Mouse (Mus musculus) embryonic facial prominence, embryonic 11.5 days (tissue): ENCODE results near the gene Fam166b. TPM values are rescaled to one million over a fixed set of nuclear protein-coding genes. Genes with fewer than 3 reads are reported as not detected.

Experiments
- ATAC-seq: fragments of 200-750 bp; cut with Nextera tagmentation; replicated peaks from 2 replicates; pipeline ENCODE4 v1.8.0; 2017; ENCODE audit warnings: low read depth; ENCODE audit not compliant: insufficient number of reproducible peaks, low FRiP score, low TSS enrichment
- DNase-seq: peaks from one replicate; pipeline ENCODE4 v3.0.0-alpha.2; 2015; ENCODE audit warnings: low spot score
- H3K27ac ChIP-seq: fragments of 300-500 bp; sonication (generic); replicated peaks from 2 replicates; pipeline ENCODE4 v1.5.1; 2014; ENCODE audit warnings: mild to moderate bottlenecking, low read depth, low read length, control low read depth
- H3K27me3 ChIP-seq: fragments of 300-500 bp; sonication (generic); 2 replicates; pipeline ENCODE4 v1.6.1; 2014; ENCODE audit warnings: mild to moderate bottlenecking, low read length, moderate library complexity, mixed read lengths; ENCODE audit not compliant: control insufficient read depth, insufficient read depth
- H3K36me3 ChIP-seq: fragments of 300-500 bp; sonication (generic); replicated peaks from 2 replicates; pipeline ENCODE4 v1.6.1; 2014; ENCODE audit warnings: low read depth, mild to moderate bottlenecking, low read length, moderate library complexity, mixed read lengths; ENCODE audit not compliant: control insufficient read depth, insufficient read depth
- H3K4me1 ChIP-seq: fragments of 300-500 bp; sonication (generic); 2 replicates; pipeline ENCODE4 v1.6.1; 2014; ENCODE audit warnings: low read length, mixed read lengths; ENCODE audit not compliant: control insufficient read depth, insufficient read depth
- H3K4me2 ChIP-seq: fragments of 300-500 bp; sonication (generic); 2 replicates; pipeline ENCODE4 v1.6.1; 2014; ENCODE audit warnings: low read depth, mild to moderate bottlenecking, control low read depth, low read length, moderate library complexity
- H3K4me3 ChIP-seq: fragments of 300-500 bp; sonication (generic); 2 replicates; pipeline ENCODE4 v1.5.1; 2014; ENCODE audit warnings: low read depth, low read length, control low read depth
- H3K9ac ChIP-seq: fragments of 300-500 bp; sonication (generic); replicated peaks from 2 replicates; pipeline ENCODE4 v1.6.1; 2014; ENCODE audit warnings: mild to moderate bottlenecking, control low read depth, low read length
- H3K9me3 ChIP-seq: fragments of 300-500 bp; sonication (generic); replicated peaks from 2 replicates; pipeline ENCODE4 v1.6.1; 2016; ENCODE audit warnings: mild to moderate bottlenecking, low read length, inconsistent platforms, mixed read lengths; ENCODE audit not compliant: control insufficient read depth
- WGBS: fragments of 180-500 bp; shearing (Covaris S2); extraction: QIAGEN DNeasy Blood & Tissue Kit; methylation state at CpG from one replicate; pipeline ENCODE4 v1.1.7; 2014; 5-methylcytosine and 5-hydroxymethylcytosine counted together
- polyA plus RNA-seq: library from polyadenylated mRNA; unstranded; fragments of >200 nt; fragmentation: Nextera tagmentation; extraction: Ambion mirVana; gene quantifications from 2 replicates; pipeline ENCODE4 v1.2.1, GENCODE M21; 2014

Gene Fam166b
- polyA plus RNA-seq, 1 experiment from 2014 or later: not detected

DNA sequence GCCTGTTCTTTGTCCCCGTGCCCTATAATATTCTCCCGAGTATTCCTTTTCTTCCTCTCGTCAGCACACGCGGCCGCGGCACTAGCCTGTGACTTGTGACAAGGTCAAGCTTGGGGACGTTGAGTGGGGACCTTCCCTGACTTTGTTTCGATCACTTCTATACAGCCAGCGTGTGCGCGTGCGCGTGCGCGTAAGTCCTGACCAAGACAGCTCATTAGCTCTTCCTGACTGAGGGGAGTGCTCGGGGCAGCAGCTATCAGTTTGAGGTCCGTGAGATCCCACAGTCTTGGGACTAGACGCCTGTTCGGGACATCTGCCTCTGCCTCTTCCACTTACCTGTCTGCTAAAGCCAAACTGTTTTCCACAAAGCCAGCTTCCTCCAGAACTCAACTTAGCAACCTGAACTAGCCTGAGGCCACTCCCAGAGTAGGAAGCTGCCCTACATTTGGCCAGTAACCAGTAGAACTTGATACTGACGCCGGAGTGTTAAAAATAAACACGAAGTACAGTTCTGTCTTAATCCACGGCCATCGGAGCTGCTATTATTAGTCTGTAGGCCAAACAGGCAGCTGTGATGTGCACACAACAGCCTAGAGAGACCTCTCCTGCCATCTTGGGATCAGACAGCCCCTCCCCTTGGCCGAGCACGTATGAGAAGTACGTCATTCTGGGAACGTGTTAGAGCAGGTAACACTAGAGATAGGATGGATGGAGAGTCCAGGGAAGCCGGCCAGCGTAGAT lies 29.4 kb downstream of the Fam166b start:
- Histone ChIP-seq H3K4me3 (no peak overlapping the region), H3K4me2 (no peak overlapping the region), H3K9ac (no peak overlapping the region), H3K4me1 (peaks cover 11% of the 10 kb centered on the region; the same call in 1 of the 2 replicates), H3K27ac (no peak overlapping the region), H3K27me3 (no peaks in the 10 kb centered on the region), H3K36me3 (no peaks in the 10 kb centered on the region), H3K9me3 (no peaks in the 10 kb centered on the region)
- DNase-seq (no peak), ATAC-seq (no peak)
- WGBS: 75% methylated on average over 31 of the region's 31 CpGs

DNA sequence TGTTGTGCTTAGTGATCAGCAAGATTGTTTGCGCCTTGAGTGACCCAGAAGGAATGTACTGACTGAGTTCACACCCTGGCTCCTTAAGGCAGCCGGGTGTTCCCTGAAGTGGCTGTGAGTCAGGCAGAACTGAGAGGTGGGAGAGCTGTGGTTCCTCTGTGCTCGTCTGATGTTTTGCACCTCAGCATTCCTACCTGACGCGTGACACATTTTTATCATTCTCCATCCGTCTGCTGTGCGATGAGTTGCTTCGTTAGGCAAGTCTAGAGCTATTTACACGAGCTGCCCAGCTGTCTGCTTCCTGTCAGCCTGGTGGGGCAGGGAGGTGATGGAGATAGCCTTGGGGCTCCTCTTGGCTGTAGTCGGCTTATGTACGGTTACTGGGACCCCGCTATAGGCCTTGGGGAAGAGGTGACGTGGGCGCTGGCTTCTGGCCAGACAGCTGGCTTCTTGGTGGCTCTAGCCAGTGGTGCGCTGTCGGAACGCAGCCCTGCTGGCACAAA lies 30.1 kb downstream of the Fam166b start:
- Histone ChIP-seq H3K9ac (no peak overlapping the region; the same call in 1 of the 2 replicates), H3K9me3 (no peaks in the 10 kb centered on the region), H3K27me3 (no peaks in the 10 kb centered on the region), H3K4me2 (no peak overlapping the region), H3K36me3 (no peaks in the 10 kb centered on the region), H3K27ac (0 out of 2 replicates have a peak overlapping the region, but pooled peaks have one; percentile 35), H3K4me1 (peaks cover 11% of the 10 kb centered on the region; the same call in 1 of the 2 replicates), H3K4me3 (no peak overlapping the region)
- DNase-seq (peak; percentile 17), ATAC-seq (no peak; the same call in 1 of the 2 replicates)
- 45% methylated on average over 17 of the region's 17 CpGs for WGBS

DNA sequence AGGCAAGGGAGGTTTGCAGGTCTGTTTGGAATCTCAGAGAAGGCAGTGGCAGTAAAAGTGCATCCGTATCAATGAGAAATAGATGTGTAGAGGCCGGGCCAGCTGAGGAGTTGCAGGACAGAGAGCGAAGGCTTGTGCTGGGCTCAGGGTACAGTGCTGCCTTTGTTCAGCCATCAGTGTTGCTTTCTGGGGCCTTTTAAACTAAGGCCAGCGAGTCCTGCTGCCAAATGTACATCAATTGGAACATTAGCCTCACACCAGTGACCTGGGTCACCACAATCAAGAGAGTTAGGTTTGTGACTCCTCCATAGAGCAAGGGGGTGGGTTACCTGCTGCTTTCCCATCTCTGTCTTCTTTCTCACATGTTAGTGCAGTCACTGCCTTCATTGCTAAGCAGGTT lies 30.9 kb downstream of the Fam166b start:
- H3K4me3 ChIP-seq: no peak overlapping the region
- no peaks in the 10 kb centered on the region for H3K9me3 ChIP-seq
- no peak for DNase-seq
- H3K36me3 ChIP-seq: no peaks in the 10 kb centered on the region
- peaks cover 11% of the 10 kb centered on the region; the same call in 1 of the 2 replicates for H3K4me1 ChIP-seq
- H3K27me3 ChIP-seq: no peaks in the 10 kb centered on the region
- H3K4me2 ChIP-seq: no peak overlapping the region
- H3K27ac ChIP-seq: no peak overlapping the region
- H3K9ac ChIP-seq: no peak overlapping the region
- ATAC-seq: no peak
- WGBS: 26% methylated on average over 4 of the region's 4 CpGs

DNA sequence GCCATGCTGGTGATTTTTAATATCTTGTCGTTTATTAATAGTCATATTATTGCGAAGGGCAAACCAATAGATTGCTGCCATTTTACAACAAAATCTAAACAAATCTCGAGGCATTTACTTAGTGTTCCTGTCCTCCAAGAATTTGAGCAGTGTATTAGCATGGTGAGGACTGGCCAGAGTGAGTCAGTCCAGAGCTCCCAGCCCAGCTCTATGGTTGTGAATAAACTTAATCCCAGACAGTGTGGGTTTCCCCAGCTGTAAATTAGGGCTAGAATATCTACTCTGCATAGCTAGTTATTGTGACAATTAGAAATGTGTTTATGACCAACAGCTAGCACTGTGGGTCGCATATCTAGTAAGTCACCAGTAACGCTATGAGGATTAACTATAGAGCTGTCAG lies 32.6 kb downstream of the Fam166b start:
- H3K4me1 ChIP-seq: peaks cover 11% of the 10 kb centered on the region; the same call in 1 of the 2 replicates
- H3K4me2 ChIP-seq: no peak overlapping the region
- no peaks in the 10 kb centered on the region for H3K27me3 ChIP-seq
- ATAC-seq (no peak), DNase-seq (no peak)
- H3K36me3 ChIP-seq: no peaks in the 10 kb centered on the region
- no peak overlapping the region for H3K27ac ChIP-seq
- no peak overlapping the region for H3K4me3 ChIP-seq
- no peaks in the 10 kb centered on the region for H3K9me3 ChIP-seq
- no peak overlapping the region for H3K9ac ChIP-seq
- 85% methylated on average over 5 of the region's 5 CpGs for WGBS

GRCm38 (mm10) chr4:43395836-43396235 lies 33.1 kb downstream of the Fam166b start:
- Histone ChIP-seq H3K9ac (no peak overlapping the region), H3K4me3 (no peak overlapping the region), H3K36me3 (no peaks in the 10 kb centered on the region), H3K4me2 (no peak overlapping the region), H3K27ac (no peak overlapping the region), H3K27me3 (no peaks in the 10 kb centered on the region), H3K9me3 (no peaks in the 10 kb centered on the region), H3K4me1 (peaks cover 5% of the 10 kb centered on the region; the same call in 1 of the 2 replicates)
- DNase-seq: no peak
- ATAC-seq: no peak
- 75% methylated on average over 9 of the region's 9 CpGs for WGBS

- 89% methylated on average over 5 of the region's 5 CpGs for WGBS
These were observed 33.8 kb downstream of the Fam166b start for GRCm38 (mm10) chr4:43395147-43395546.

GRCm38 (mm10) chr4:43394345-43394891 lies 34.5 kb downstream of the Fam166b start:
- WGBS: 40% methylated on average over 15 of the region's 15 CpGs
- Histone ChIP-seq H3K9me3 (no peaks in the 10 kb centered on the region), H3K27ac (no peak overlapping the region), H3K4me3 (no peak overlapping the region), H3K27me3 (no peaks in the 10 kb centered on the region), H3K9ac (peak overlapping the region; percentile 10; the same call in 1 of the 2 replicates), H3K4me1 (peaks cover 5% of the 10 kb centered on the region; the same call in 1 of the 2 replicates), H3K4me2 (no peak overlapping the region), H3K36me3 (no peaks in the 10 kb centered on the region)
- ATAC-seq (no peak), DNase-seq (peak; percentile 38)

More at GRCm38 (mm10) chr4:43395147-43395546, 33.8 kb downstream of the Fam166b start:
- DNase-seq (no peak), ATAC-seq (no peak)
- no peak overlapping the region for H3K4me3 ChIP-seq
- H3K9ac ChIP-seq: no peak overlapping the region
- H3K4me2 ChIP-seq: no peak overlapping the region
- peaks cover 5% of the 10 kb centered on the region; the same call in 1 of the 2 replicates for H3K4me1 ChIP-seq
- H3K27me3 ChIP-seq: no peaks in the 10 kb centered on the region
- no peaks in the 10 kb centered on the region for H3K9me3 ChIP-seq
- no peaks in the 10 kb centered on the region for H3K36me3 ChIP-seq
- no peak overlapping the region for H3K27ac ChIP-seq

DNA sequence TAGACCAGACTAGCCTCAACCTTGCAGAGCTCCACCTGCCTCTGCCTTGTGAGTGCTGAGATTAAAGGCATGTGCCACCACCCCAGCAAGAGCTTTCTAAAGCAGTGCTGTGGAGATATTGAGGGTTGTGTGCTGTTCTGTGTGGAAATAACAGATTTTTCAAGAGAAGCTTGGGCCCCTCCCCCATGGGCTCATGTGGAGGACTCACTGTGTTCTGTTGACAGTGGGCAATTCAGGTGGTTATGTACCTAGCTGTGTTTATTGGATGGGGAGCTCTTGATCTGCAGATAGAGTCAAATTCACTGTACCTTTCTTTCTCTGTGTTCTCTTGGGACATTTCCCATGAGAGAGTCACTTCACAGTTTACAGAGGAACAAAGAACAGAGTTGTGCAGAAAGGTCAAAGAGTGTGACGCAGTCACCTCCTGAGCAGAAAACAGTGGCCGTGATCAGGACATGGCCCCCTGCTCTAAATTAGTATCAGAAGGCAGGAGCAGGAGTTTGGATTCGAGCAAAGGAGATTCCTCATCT lies 37.3 kb downstream of the Fam166b start:
- Histone ChIP-seq H3K27me3 (no peaks in the 10 kb centered on the region), H3K9ac (no peak overlapping the region), H3K27ac (no peak overlapping the region), H3K9me3 (no peaks in the 10 kb centered on the region), H3K36me3 (no peaks in the 10 kb centered on the region), H3K4me1 (no peaks in the 10 kb centered on the region), H3K4me2 (no peak overlapping the region), H3K4me3 (no peak overlapping the region)
- no peak for ATAC-seq
- DNase-seq: no peak
- 47% methylated on average over 3 of the region's 3 CpGs for WGBS
